8 mouse cellular contexts compared by ENCODE assay signal in genomic region chr11:78182961-78183844, GRCm38 (mm10). TPM values are rescaled to one million over a fixed set of nuclear protein-coding genes. Genes with fewer than 3 reads are reported as not detected.
DNase-seq lines count a peak whose midpoint lies in the region; ATAC-seq and TF ChIP-seq lines count a peak whose summit lies in the region.

TSS of gene Rpl23a (minus strand) at chr11:78183584.

- TF ChIP-seq POLR2A in heart, adult 2 months (IDR thresholded peaks at IDR 0.05; ENCODE audit: insufficient read depth, low read depth, low read length), result peak; percentile 98
- TF ChIP-seq POLR2A in kidney, adult 2 months (IDR thresholded peaks at IDR 0.05; ENCODE audit: low read depth, low read length), result peak; percentile 80
- peak; percentile 88 for TF ChIP-seq POLR2A in small intestine, adult 2 months (IDR thresholded peaks at IDR 0.05; ENCODE audit: low read depth, low read length)

- TF ChIP-seq CTCF in heart, adult 2 months (IDR thresholded peaks at IDR 0.05), result peak; percentile 53
- TF ChIP-seq CTCF in kidney, adult 2 months (conservative IDR thresholded peaks at IDR 0.05; ENCODE audit: insufficient read depth, insufficient read length, low read depth, low read length), result peak; percentile 23; the same call in 1 of the 2 replicates
- TF ChIP-seq CTCF in small intestine, adult 2 months (IDR thresholded peaks at IDR 0.05; ENCODE audit: extremely low read depth, insufficient read length, insufficient replicate concordance, low read depth, low read length), result no peak

- peak within 1 kb of the TSS; percentile 91 for H3K9ac ChIP-seq in embryonic facial prominence, embryonic 14.5 days (ENCODE audit: low read depth, low read length)
- peak within 1 kb of the TSS; percentile 78 for H3K9ac ChIP-seq in heart, adult 2 months (ENCODE audit: low read depth, low read length)
- peak within 1 kb of the TSS; percentile 92 for H3K9ac ChIP-seq in limb, embryonic 11.5 days (ENCODE audit: low read length)
- peak within 1 kb of the TSS; percentile 90 for H3K9ac ChIP-seq in midbrain, embryonic 13.5 days (replicated peaks)

- no peaks in the 10 kb centered on the region for H3K9me3 ChIP-seq in embryonic facial prominence, embryonic 14.5 days (ENCODE audit: control insufficient read depth, low read length)
- H3K9me3 ChIP-seq in limb, embryonic 11.5 days (ENCODE audit: control insufficient read depth, low read length), result no peaks in the 10 kb centered on the region
- H3K9me3 ChIP-seq in midbrain, embryonic 13.5 days, result no peaks in the 10 kb centered on the region

- TF ChIP-seq EP300 in heart, adult 2 months (IDR thresholded peaks at IDR 0.05; ENCODE audit: insufficient read depth, low read depth, low read length), result peak; percentile 57; the same call in 1 of the 2 replicates

- peak within 1 kb of the TSS; percentile 91 for H3K27ac ChIP-seq in embryonic facial prominence, embryonic 14.5 days (replicated peaks; ENCODE audit: low read depth, low read length)
- H3K27ac ChIP-seq in heart, adult 2 months, result peak within 1 kb of the TSS; percentile 75
- peak within 1 kb of the TSS; percentile 95 for H3K27ac ChIP-seq in kidney, adult 2 months (ENCODE audit: insufficient read depth, low read depth, low read length)
- H3K27ac ChIP-seq in limb, embryonic 11.5 days (replicated peaks; ENCODE audit: low read depth, low read length), result peak within 1 kb of the TSS; percentile 73; the same call in 1 of the 2 replicates
- H3K27ac ChIP-seq in midbrain, embryonic 13.5 days, result peak within 1 kb of the TSS; percentile 95
- peak within 1 kb of the TSS; percentile 41 for H3K27ac ChIP-seq in small intestine, adult 2 months (ENCODE audit: insufficient read depth, low read depth, low read length)

- H3K27me3 ChIP-seq in embryonic facial prominence, embryonic 14.5 days (replicated peaks; ENCODE audit: control insufficient read depth, insufficient read depth, low read length), result no peaks in the 10 kb centered on the region
- no peaks in the 10 kb centered on the region for H3K27me3 ChIP-seq in heart, adult 2 months (ENCODE audit: control insufficient read depth, insufficient read depth, low read length)
- no peaks in the 10 kb centered on the region for H3K27me3 ChIP-seq in kidney, adult 2 months (replicated peaks; ENCODE audit: control insufficient read depth, insufficient read depth, low read length)
- H3K27me3 ChIP-seq in limb, embryonic 11.5 days (ENCODE audit: control insufficient read depth, insufficient read depth, low read length), result no peaks in the 10 kb centered on the region
- no peaks in the 10 kb centered on the region for H3K27me3 ChIP-seq in midbrain, embryonic 13.5 days
- H3K27me3 ChIP-seq in small intestine, adult 2 months (ENCODE audit: control insufficient read depth, insufficient read depth, low read length), result peaks cover 3% of the 10 kb centered on the region

- peak within 1 kb of the TSS; percentile 98 for H3K4me2 ChIP-seq in embryonic facial prominence, embryonic 14.5 days (ENCODE audit: low read depth, low read length)
- H3K4me2 ChIP-seq in limb, embryonic 11.5 days (ENCODE audit: low read depth, severe bottlenecking), result peak within 1 kb of the TSS; percentile 72
- H3K4me2 ChIP-seq in midbrain, embryonic 13.5 days (replicated peaks), result peak within 1 kb of the TSS; percentile 77

- peak; percentile 87 for ATAC-seq in embryonic facial prominence, embryonic 14.5 days (ENCODE audit: low read depth)
- ATAC-seq in limb, embryonic 11.5 days (ENCODE audit: insufficient number of reproducible peaks, low FRiP score, low TSS enrichment, low read depth), result peak; percentile 87
- ATAC-seq in midbrain, embryonic 13.5 days, result peak; percentile 94

- under 1% methylated on average over 38 of the region's 38 CpGs for WGBS in embryonic facial prominence, embryonic 14.5 days
- under 1% methylated on average over 38 of the region's 38 CpGs for WGBS in heart, adult 2 months
- under 1% methylated on average over 38 of the region's 38 CpGs for WGBS in kidney, adult 2 months
- under 1% methylated on average over 38 of the region's 38 CpGs for WGBS in limb, embryonic 11.5 days
- WGBS in midbrain, embryonic 13.5 days, result under 1% methylated on average over 38 of the region's 38 CpGs
- under 1% methylated on average over 38 of the region's 38 CpGs for WGBS in small intestine, adult 2 months

- H3K79me2 ChIP-seq in heart, adult 2 months (replicated peaks; ENCODE audit: control insufficient read depth, insufficient read depth, low read length), result no peaks in the 10 kb centered on the region

- H3K4me3 ChIP-seq in embryonic facial prominence, embryonic 14.5 days (ENCODE audit: low read depth, low read length), result peak within 1 kb of the TSS; percentile 83
- H3K4me3 ChIP-seq in heart, adult 2 months, result peak within 1 kb of the TSS; percentile 96
- H3K4me3 ChIP-seq in kidney, adult 2 months (ENCODE audit: insufficient read depth, low read depth, low read length), result peak within 1 kb of the TSS; percentile 100
- peak within 1 kb of the TSS; percentile 77 for H3K4me3 ChIP-seq in limb, embryonic 11.5 days (ENCODE audit: low read depth, low read length)
- H3K4me3 ChIP-seq in midbrain, embryonic 13.5 days (replicated peaks), result peak within 1 kb of the TSS; percentile 81
- H3K4me3 ChIP-seq in small intestine, adult 2 months (ENCODE audit: low read depth, low read length), result peak within 1 kb of the TSS; percentile 74

- intact Hi-C loops in heart, adult 2 months (cut with DNase I), result no loop called here

- peaks cover 22% of the 10 kb centered on the region for H3K4me1 ChIP-seq in embryonic facial prominence, embryonic 14.5 days (ENCODE audit: control insufficient read depth, insufficient read depth, low read length)
- peaks cover 2% of the 10 kb centered on the region for H3K4me1 ChIP-seq in heart, adult 2 months (ENCODE audit: control insufficient read depth, insufficient read depth, low read length)
- H3K4me1 ChIP-seq in kidney, adult 2 months (ENCODE audit: control insufficient read depth, insufficient read depth, low read length), result peaks cover 12% of the 10 kb centered on the region; the same call in 1 of the 2 replicates
- peaks cover 22% of the 10 kb centered on the region for H3K4me1 ChIP-seq in limb, embryonic 11.5 days (ENCODE audit: control insufficient read depth, insufficient read depth, low read length)
- peaks cover 54% of the 10 kb centered on the region for H3K4me1 ChIP-seq in midbrain, embryonic 13.5 days (replicated peaks)
- peaks cover 10% of the 10 kb centered on the region for H3K4me1 ChIP-seq in small intestine, adult 2 months (ENCODE audit: control insufficient read depth, insufficient read depth, insufficient read length, low read length)

- peak; percentile 87 for DNase-seq in 3134 (ENCODE audit: extremely low read depth, insufficient read length, low spot score)
- DNase-seq in adrenal gland, postnatal 25 days, result peak; percentile 66
- peak; percentile 99 for DNase-seq in embryonic facial prominence, embryonic 14.5 days (ENCODE audit: low spot score)
- DNase-seq in heart, adult 2 months, result peak; percentile 85 to 87
- DNase-seq in kidney, adult 2 months, result peak; percentile 94
- peak; percentile 84 for DNase-seq in limb, embryonic 11.5 days (ENCODE audit: low spot score)

- H3K36me3 ChIP-seq in embryonic facial prominence, embryonic 14.5 days (ENCODE audit: control insufficient read depth, insufficient read depth, low read length), result peaks cover 33% of the 10 kb centered on the region
- peaks cover 11% of the 10 kb centered on the region for H3K36me3 ChIP-seq in heart, adult 2 months (ENCODE audit: control insufficient read depth, insufficient read depth, low read length)
- H3K36me3 ChIP-seq in kidney, adult 2 months (ENCODE audit: control insufficient read depth, insufficient read depth, low read length), result peaks cover 4% of the 10 kb centered on the region; the same call in 1 of the 2 replicates
- H3K36me3 ChIP-seq in limb, embryonic 11.5 days (ENCODE audit: control insufficient read depth, insufficient read depth, low read length), result peaks cover 9% of the 10 kb centered on the region
- peaks cover 27% of the 10 kb centered on the region for H3K36me3 ChIP-seq in midbrain, embryonic 13.5 days
- H3K36me3 ChIP-seq in small intestine, adult 2 months (ENCODE audit: control insufficient read depth, insufficient read depth, low read length), result peaks cover 19% of the 10 kb centered on the region

RNA-seq across cellular contexts. Expression of gene Rpl23a, which starts in this region (rescaled TPM):
- total RNA-seq in adrenal gland, postnatal 25 days (2021), result 1,910 and 2,113 TPM in 2 replicates
- 1,626 and 1,746 TPM in 2 replicates for polyA plus RNA-seq in embryonic facial prominence, embryonic 14.5 days (2014; fragmentation: Nextera tagmentation; extraction: Ambion mirVana)
- 100 to 1,000 TPM; 801 to 911 TPM for total RNA-seq in heart, adult 2 months (2021)
- 155 and 253 TPM in 2 replicates for polyA plus RNA-seq in heart, adult 2 months (2012; rRNA removed)
- polyA plus RNA-seq in kidney, adult 2 months (2012; rRNA removed), result 153 and 278 TPM in 2 replicates
- polyA plus RNA-seq in limb, embryonic 11.5 days (2014; fragmentation: Nextera tagmentation; extraction: Ambion mirVana), result 1,529 and 1,574 TPM in 2 replicates
- 934 and 937 TPM in 2 replicates for polyA plus RNA-seq in midbrain, embryonic 13.5 days (2015; fragmentation: Nextera tagmentation; extraction: Ambion mirVana)
- polyA plus RNA-seq in small intestine, adult 2 months (2012; rRNA removed), result 31.9 and 66.4 TPM in 2 replicates

Comparison
In these comparisons a context has a peak if more than half of its experiments do, and no peak if none do; other contexts are left out.
1. Peak in every context shown above with its lines: DNase-seq, ATAC-seq, H3K4me3 ChIP-seq and H3K27ac ChIP-seq.
2. H3K27ac ChIP-seq: peak in every context shown above with its lines; median percentile 95 in kidney, adult 2 months; 95 in midbrain, embryonic 13.5 days; 91 in embryonic facial prominence, embryonic 14.5 days; 75 in heart, adult 2 months; 73 in limb, embryonic 11.5 days; 41 in small intestine, adult 2 months.